Mouse (Mus musculus) heart, embryonic 15.5 days (tissue): Measurements from ENCODE around the gene Wfdc10. TPM values are rescaled to one million over a fixed set of nuclear protein-coding genes. Genes with fewer than 3 reads are reported as not detected.

ENCODE experiments used
- ATAC-seq: fragments of 200-750 bp; cut with Nextera tagmentation; replicated peaks from 2 replicates; pipeline ENCODE4 v1.8.0; 2017; ENCODE audit warnings: low read depth, moderate TSS enrichment; ENCODE audit not compliant: insufficient number of reproducible peaks, insufficient read depth, low FRiP score
- H3K27ac ChIP-seq: fragments of 300-500 bp; sonication (generic); 2 replicates; pipeline ENCODE4 v1.5.1; 2015; ENCODE audit warnings: mild to moderate bottlenecking, inconsistent platforms
- H3K27me3 ChIP-seq: fragments of 300-500 bp; sonication (generic); 2 replicates; pipeline ENCODE4 v1.6.1; 2015; ENCODE audit warnings: inconsistent platforms
- H3K36me3 ChIP-seq: fragments of 300-500 bp; sonication (generic); 2 replicates; pipeline ENCODE4 v1.6.1; 2015; ENCODE audit warnings: mild to moderate bottlenecking, inconsistent platforms
- H3K4me1 ChIP-seq: fragments of 300-500 bp; sonication (generic); replicated peaks from 2 replicates; pipeline ENCODE4 v1.6.1; 2015; ENCODE audit warnings: inconsistent platforms
- H3K4me2 ChIP-seq: fragments of 300-500 bp; sonication (generic); 2 replicates; pipeline ENCODE4 v1.6.1; 2015; ENCODE audit warnings: inconsistent platforms, mild to moderate bottlenecking, moderate library complexity
- H3K4me3 ChIP-seq: fragments of 300-500 bp; sonication (generic); 2 replicates; pipeline ENCODE4 v1.5.1; 2015; ENCODE audit warnings: mild to moderate bottlenecking, inconsistent platforms
- H3K9ac ChIP-seq: fragments of 300-500 bp; sonication (generic); 2 replicates; pipeline ENCODE4 v1.6.1; 2015; ENCODE audit warnings: mild to moderate bottlenecking, inconsistent platforms
- H3K9me3 ChIP-seq: fragments of 300-500 bp; sonication (generic); replicated peaks from 2 replicates; pipeline ENCODE4 v1.6.1; 2016; ENCODE audit warnings: inconsistent platforms
- WGBS: fragments of 180-500 bp; shearing (Covaris S2); methylation state at CpG from one replicate; pipeline ENCODE4 v1.1.7; 2015; ENCODE audit warnings: mixed read lengths; 5-methylcytosine and 5-hydroxymethylcytosine counted together
- polyA plus RNA-seq: library from polyadenylated mRNA; unstranded; fragments of >200 nt; fragmentation: Nextera tagmentation; extraction: Ambion mirVana; gene quantifications from 2 replicates; pipeline ENCODE4 v1.2.1, GENCODE M21; 2015

The Wfdc10 gene
- polyA plus RNA-seq, 1 experiment from 2014 or later = 0.31 TPM

DNA sequence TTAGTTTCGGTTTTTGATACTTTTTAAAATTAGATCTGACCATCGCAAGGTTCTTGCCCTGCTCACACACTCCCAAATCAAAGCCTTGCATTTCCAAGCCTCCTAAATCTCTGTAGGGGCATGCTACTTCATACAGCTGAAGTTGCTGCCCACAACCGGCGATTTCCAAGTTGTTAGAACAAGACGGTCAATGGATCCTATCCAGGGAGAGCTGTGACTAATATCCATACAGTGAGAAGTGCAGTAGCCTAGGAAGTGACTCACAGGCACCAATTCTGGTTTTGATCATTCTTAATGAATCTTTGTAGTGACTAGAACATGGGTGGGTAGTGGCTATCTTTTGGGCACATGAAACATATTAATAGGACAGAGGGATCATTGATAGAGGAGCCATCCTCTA is 45.9 kb downstream of the Wfdc10 start:
- Histone ChIP-seq H3K27me3 (no peaks in the 10 kb centered on the region), H3K9me3 (no peaks in the 10 kb centered on the region), H3K9ac (no peak overlapping the region), H3K27ac (no peak overlapping the region), H3K4me2 (no peak overlapping the region), H3K4me3 (no peak overlapping the region), H3K4me1 (no peaks in the 10 kb centered on the region), H3K36me3 (no peaks in the 10 kb centered on the region)
- ATAC-seq = no peak
- 81% methylated on average over 5 of the region's 5 CpGs for WGBS

- no peak for ATAC-seq
- Histone ChIP-seq H3K4me1 (no peaks in the 10 kb centered on the region), H3K4me2 (no peak overlapping the region), H3K9me3 (no peaks in the 10 kb centered on the region), H3K27me3 (no peaks in the 10 kb centered on the region), H3K36me3 (no peaks in the 10 kb centered on the region), H3K9ac (no peak overlapping the region), H3K4me3 (no peak overlapping the region), H3K27ac (no peak overlapping the region)
- WGBS = 75% methylated on average over 5 of the region's 5 CpGs
These were observed 48.4 kb downstream of the Wfdc10 start for GRCm38 (mm10) chr2:164704235-164704634.

DNA sequence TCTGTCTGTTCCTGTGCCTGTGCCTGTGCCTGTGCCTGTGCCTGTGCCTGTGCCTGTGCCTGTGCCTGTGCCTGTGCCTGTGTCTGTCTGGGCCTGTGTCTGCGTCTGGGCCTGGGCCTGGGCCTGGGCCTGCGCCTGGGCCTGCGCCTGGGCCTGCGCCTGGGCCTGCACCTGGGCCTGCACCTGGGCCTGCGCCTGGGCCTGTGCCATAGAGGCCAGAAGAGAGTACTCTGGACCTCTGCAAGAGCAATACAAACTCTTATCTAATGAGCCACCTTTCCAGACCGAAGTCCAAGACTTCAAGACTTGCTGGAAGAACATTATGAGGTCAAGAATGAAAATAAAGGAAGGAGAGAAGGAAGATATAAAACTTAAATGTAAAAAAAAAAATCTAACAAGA is 49.5 kb downstream of the Wfdc10 start:
- H3K9me3 ChIP-seq = no peaks in the 10 kb centered on the region
- no peak overlapping the region for H3K27ac ChIP-seq
- no peak for ATAC-seq
- 88% methylated on average over 6 of the region's 6 CpGs for WGBS
- H3K4me2 ChIP-seq = no peak overlapping the region
- H3K4me1 ChIP-seq = no peaks in the 10 kb centered on the region
- no peak overlapping the region for H3K9ac ChIP-seq
- no peaks in the 10 kb centered on the region for H3K36me3 ChIP-seq
- H3K4me3 ChIP-seq = no peak overlapping the region
- H3K27me3 ChIP-seq = no peaks in the 10 kb centered on the region

DNA sequence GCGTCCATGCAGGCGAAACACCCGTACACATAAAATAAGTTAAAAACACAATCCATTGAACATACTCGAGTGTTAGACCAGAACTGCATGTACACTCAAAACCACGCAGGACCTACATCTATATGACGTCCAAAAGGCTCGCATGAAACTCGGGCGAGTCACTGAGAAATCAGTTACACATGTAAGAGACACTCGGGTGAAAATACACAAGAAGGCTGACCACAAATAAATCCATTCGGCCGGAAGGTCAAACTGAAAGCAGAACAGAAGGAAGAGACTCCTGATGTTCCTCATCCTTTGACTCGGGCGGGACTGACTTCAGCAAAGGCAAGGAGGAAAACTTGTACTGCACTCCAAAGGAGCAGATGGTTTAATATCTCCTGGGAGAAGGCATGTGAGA is 50.1 kb downstream of the Wfdc10 start:
- WGBS = 89% methylated on average over 14 of the region's 14 CpGs
- no peak for ATAC-seq
- H3K4me3 ChIP-seq = no peak overlapping the region
- no peak overlapping the region for H3K27ac ChIP-seq
- no peaks in the 10 kb centered on the region for H3K9me3 ChIP-seq
- H3K9ac ChIP-seq = no peak overlapping the region
- H3K4me1 ChIP-seq = no peaks in the 10 kb centered on the region
- no peak overlapping the region for H3K4me2 ChIP-seq
- no peaks in the 10 kb centered on the region for H3K27me3 ChIP-seq
- no peaks in the 10 kb centered on the region for H3K36me3 ChIP-seq

Other genes with a start within 250 kb of the Wfdc10 start
- gene Sdc4, start 212.2 kb upstream of the Wfdc10 start, polyA plus RNA-seq = 41.9 and 56.5 TPM in 2 replicates
- gene Sys1, start 199.1 kb upstream of the Wfdc10 start, polyA plus RNA-seq = 32.0 and 40.4 TPM in 2 replicates
- gene Gm20458, start 195.1 kb upstream of the Wfdc10 start, polyA plus RNA-seq = 10.5 and 13.5 TPM in 2 replicates
- gene Trp53tg5, start 182.3 kb upstream of the Wfdc10 start, polyA plus RNA-seq = not detected in 2 replicates
- gene Dbndd2, start 169.9 kb upstream of the Wfdc10 start, polyA plus RNA-seq = 8.6 and 16.5 TPM in 2 replicates
- 42.1 and 54.1 TPM in 2 replicates for gene Pigt, start 158.5 kb upstream of the Wfdc10 start, polyA plus RNA-seq
- gene Wfdc2, start 93.6 kb upstream of the Wfdc10 start, polyA plus RNA-seq = 10.0 and 39.8 TPM in 2 replicates
- gene Spint3, start 82.6 kb upstream of the Wfdc10 start, polyA plus RNA-seq = not detected in 2 replicates
- 0.21 and 0.47 TPM in 2 replicates for gene Wfdc6a, start 70.6 kb upstream of the Wfdc10 start, polyA plus RNA-seq
- not detected in 2 replicates for gene Eppin, start 62.5 kb upstream of the Wfdc10 start, polyA plus RNA-seq
- not detected in 2 replicates for gene Wfdc6b, start 42.5 kb upstream of the Wfdc10 start, polyA plus RNA-seq
- not detected in 2 replicates for gene Wfdc8, start 42.4 kb upstream of the Wfdc10 start, polyA plus RNA-seq
- not detected in 2 replicates for gene Wfdc16, start 17.2 kb upstream of the Wfdc10 start, polyA plus RNA-seq
- not detected in 2 replicates for gene Wfdc9, start 537 bp downstream of the Wfdc10 start, polyA plus RNA-seq
- not detected in 2 replicates for gene Wfdc11, start 18.0 kb downstream of the Wfdc10 start, polyA plus RNA-seq
- not detected in 2 replicates for gene Wfdc13, start 29.1 kb downstream of the Wfdc10 start, polyA plus RNA-seq
- 0.19 TPM in 1 of 2 replicates, not detected in the other for gene Spint4, start 42.5 kb downstream of the Wfdc10 start, polyA plus RNA-seq
- not detected in 2 replicates for gene Spint5, start 59.3 kb downstream of the Wfdc10 start, polyA plus RNA-seq
- gene Wfdc3, start 89.9 kb downstream of the Wfdc10 start, polyA plus RNA-seq = 0.74 and 0.77 TPM in 2 replicates
- 51.0 and 51.4 TPM in 2 replicates for gene Dnttip1, start 89.9 kb downstream of the Wfdc10 start, polyA plus RNA-seq
- gene Ube2c, start 113.9 kb downstream of the Wfdc10 start, polyA plus RNA-seq = 377 and 382 TPM in 2 replicates
- gene Tnnc2, start 123.9 kb downstream of the Wfdc10 start, polyA plus RNA-seq = 4.9 and 5.2 TPM in 2 replicates
- gene Snx21, start 129.8 kb downstream of the Wfdc10 start, polyA plus RNA-seq = 42.5 and 43.4 TPM in 2 replicates
- 12.0 and 15.0 TPM in 2 replicates for gene Acot8, start 148.8 kb downstream of the Wfdc10 start, polyA plus RNA-seq
- gene Zswim3, start 149.1 kb downstream of the Wfdc10 start, polyA plus RNA-seq = 4.9 TPM in 2 replicates
- gene Zswim1, start 166.6 kb downstream of the Wfdc10 start, polyA plus RNA-seq = 8.1 and 10.3 TPM in 2 replicates
- gene Spata25, start 172.5 kb downstream of the Wfdc10 start, polyA plus RNA-seq = not detected in 2 replicates
- gene Ctsa, start 176.8 kb downstream of the Wfdc10 start, polyA plus RNA-seq = 167 and 180 TPM in 2 replicates
- 43.3 and 47.1 TPM in 2 replicates for gene Neurl2, start 177.4 kb downstream of the Wfdc10 start, polyA plus RNA-seq
- 14.0 and 71.8 TPM in 2 replicates for gene Pltp, start 201.7 kb downstream of the Wfdc10 start, polyA plus RNA-seq
- gene Pcif1, start 223.3 kb downstream of the Wfdc10 start, polyA plus RNA-seq = 53.4 and 56.4 TPM in 2 replicates